Mouse (Mus musculus) testis, postnatal 14 days (tissue): Measurements from ENCODE around the gene Hikeshi.

Experiments
- DNase-seq: peaks from one replicate; pipeline ENCODE4 v3.0.0; 2021; ENCODE audit warnings: low spot score

Hikeshi gene

DNA sequence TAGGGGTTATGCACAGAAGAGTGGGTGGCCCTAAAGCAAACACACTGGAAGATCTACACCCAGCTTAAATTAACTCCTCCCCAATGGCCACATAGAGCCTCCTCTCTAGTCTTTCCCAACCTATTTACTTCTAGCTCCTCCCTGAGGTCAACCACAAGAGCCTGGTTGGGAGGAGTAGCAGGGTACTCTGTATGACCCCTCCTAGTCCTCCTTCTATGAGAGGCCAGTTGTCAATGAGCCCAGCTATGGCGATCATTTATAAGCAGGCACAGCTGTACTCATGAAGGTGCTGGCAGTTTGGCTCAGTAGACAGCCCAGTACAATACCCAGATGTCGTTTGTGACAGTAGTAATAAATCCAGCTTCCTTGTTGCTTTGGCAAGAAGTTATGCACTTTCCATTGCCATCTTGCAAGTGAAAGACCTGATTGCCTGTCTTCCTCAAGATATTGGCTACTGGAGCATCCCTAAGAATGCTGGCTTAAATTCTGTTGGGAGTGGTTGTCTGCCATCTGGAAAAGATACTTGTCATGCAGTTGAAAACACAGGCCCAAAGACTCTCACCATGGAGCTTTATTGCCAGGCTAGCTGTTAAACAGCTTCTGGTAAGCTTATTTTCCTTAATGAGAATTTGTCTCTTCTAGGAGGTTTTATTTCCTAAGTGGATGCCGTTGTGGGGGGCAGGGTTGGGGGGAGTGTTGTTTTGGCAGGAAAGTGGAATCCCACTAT is 27.4 kb downstream of the Hikeshi start:
- no peak for DNase-seq

DNA sequence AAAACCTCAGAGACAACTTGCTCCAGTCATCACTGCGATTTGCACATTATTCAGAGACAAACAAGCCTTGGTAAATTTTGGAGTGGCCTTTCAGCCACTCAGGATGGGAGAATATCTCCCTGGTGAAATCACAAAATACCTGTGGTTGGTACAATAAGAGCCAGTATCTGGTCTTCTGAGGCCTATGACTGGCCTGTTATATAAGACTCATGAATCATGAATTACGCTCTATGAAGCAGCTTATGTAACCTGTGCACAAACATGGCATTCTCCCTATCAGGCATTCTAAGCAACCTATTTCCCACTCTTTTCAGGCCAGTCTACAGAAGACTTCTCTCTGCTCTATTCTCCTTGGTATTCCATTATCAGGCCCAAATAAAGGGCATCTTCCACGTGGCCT is 28.6 kb downstream of the Hikeshi start:
- no peak for DNase-seq

DNA sequence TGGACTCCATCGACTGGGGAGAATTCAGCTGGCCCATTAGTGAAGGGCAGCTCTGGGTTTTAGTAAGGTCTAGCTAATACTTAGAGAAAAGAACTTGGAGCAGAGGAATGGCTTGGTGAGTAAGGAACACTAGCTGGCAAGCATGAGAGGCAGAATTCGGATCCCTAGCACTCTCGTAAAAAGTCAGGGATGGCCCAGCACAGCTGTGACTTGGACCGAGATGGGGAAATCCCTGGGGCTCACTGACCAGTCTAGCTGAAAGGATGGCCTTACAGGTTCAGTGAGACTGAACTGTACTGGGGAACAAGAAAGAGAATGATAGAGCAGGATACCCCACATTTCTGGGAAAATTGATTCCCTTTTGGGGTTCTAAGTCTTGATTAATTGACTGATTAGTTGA is 31.3 kb downstream of the Hikeshi start:
- DNase-seq: no peak

DNA sequence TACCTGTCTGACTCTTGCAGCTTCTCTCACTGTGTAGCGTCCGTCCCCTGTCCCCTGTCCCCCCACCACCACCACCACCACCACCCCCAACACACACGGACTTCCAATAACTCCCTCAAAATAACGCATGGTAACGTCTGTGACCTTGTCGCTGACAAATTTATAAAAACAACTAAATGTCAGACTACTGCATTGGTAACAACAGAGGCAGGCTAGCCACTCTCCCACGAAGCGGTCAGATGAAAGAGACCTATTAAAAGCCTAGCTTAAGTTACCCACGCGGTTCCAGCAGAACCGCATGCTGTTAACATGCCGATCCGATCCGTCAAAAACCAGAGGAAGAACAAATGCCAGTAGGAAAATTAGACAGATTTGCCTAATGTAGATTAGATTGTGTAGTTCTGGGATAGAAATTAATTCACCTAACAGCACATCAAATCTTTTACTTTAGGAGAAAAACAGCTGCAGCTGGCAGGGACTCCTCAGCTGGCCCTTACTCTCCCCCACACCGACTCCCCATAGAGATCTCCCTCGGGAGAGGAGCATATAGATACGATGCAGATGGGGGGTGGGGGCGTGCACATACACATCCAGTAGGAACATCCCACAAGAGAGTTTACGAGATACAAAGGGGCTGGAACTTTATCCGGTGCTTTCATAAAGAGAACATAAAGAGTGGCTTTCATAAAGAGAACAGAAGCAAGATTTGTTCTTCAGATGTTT is 31.9 kb downstream of the Hikeshi start:
- no peak for DNase-seq

DNA sequence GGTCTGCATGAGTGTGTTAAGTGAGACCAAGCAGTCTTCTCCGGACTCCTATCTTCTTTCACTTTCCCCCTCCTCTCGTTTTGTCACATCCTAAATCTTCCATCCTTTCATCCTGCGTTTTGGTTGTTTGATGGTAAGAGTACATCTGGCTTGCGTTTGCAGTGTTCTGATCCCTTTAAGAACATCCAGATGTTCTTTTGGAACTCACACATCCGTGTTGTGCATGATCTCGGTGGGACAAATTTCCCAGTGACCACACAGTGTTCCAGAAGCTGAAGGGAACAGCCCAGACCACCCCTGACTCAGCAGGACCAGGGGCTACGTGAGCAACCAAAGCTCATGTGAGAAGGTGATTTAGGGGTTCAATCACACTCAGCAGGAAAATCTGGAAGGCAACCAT is 32.6 kb downstream of the Hikeshi start:
- no peak for DNase-seq

DNA sequence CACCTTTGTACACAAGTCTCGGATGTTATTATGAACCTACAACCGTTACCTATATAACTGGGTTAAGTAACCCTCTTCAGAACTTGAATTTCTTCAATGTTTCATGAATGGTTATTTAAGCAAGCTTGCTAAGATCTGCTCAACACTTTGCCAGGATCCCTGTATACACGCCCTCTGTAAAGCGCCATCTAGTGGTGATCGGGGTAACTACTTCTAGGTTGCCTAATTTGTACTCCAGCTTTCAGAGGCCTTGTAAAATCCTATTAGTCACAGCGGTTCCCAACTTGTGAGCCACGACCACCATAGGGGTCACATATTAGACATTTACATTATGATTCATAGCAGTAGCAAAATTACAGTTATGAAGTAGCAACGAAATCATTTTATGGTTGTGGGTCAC is 33.1 kb downstream of the Hikeshi start:
- DNase-seq: peak; percentile 70

DNA sequence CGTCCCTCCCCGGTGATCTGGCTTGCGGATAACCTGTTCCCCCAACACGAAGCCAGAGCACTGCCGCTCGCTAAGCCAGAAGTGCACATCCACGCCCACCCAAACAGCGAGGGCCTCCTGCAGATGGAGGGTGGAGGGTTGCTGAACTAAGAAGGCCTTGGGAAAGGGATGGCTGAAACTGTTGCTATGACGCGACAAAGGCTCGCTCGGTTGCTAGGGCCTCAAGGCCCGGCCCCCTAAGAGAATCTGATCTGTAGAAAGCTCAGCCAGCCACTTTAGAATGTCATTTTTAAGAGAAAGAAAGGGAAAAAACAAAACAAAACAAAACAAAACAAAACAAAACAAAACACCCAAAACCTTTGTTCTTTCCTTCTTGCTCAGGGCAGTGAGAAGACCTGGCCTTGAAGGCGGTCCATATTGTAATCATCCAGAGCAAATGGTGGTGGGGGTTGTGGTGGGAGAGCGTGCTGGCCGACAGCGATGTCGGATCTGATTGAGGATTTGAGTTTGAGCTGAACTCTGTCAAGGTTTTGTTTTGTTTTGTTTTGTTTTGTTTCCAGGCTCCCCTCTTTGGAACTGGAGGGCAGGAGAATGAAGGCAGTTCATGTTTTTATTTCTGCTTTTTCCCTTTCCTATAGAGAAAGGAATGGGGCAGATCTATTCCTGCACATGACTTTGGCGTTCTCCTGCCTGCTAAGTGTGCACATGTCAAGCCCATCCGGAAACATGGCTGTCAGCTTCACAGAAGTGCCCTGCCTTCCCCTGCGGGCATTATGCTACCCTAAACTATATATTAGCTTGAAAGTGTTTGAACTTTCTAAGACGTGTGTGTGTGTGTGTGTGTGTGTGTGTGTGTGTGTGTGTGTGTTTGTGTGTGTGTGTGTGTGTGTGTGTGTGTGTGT is 37.3 kb downstream of the Hikeshi start, which contains the start of gene Ccdc81:
Gene Ccdc81 (minus strand): TSS at position 188 of the 902 bp plus-strand sequence.
- DNase-seq: no peak

DNA sequence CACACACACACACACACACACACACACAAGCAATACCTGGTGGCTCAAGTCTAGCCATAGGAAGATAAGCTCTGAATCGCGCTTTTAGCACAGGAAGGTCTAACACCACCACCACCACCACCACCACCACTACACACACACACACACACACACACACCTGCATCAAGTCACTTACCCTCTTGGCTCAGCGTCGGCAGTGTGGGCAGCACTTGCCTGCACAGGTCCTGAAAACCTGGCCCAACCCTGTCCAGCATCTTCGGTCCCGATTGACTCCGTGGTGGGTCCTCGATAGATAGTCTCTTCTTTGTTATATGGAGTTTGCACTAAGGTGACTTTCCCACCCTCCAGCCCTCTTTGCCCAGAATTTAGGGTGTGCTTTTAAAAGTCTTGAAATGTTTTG is 38.0 kb downstream of the Hikeshi start:
- DNase-seq: no peak

DNA sequence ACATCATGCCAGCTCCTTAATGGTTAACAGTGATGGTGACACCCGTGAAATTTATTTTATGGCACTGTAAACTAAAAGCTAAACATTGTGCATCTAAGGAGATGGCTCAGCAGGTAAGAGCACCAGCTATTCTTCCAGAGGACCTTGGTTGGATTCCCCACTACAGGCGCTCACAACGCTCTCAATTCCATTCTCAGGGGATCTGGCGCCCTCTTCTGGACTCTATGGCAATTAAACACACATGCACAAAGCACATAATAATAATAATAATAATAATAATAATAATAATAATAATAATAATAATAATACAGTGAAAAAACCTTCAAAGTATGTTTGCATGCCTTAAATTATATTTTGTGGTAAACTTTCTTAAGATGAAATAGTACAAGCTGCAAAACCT is 49.1 kb downstream of the Hikeshi start:
- peak; percentile 25 for DNase-seq

DNA sequence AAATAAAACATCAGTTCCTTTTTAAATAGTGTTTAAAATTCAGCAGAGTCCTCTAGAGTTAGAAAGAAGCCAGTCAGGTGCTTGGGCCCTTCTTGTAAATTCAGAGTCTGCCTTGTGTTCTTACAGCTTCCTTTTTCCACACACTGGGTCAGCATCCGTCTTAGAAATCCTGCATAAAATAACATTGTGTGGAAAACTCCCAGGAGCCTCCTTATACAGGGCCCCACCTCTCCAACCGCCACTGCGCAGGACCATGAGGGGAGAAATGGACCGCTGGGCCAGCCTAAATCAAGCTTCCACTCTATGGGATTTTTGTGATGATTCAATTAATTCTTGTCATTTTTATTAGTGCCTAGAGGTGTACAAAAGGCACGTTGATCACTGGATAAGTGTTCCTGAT is 49.6 kb downstream of the Hikeshi start:
- DNase-seq: no peak

DNA sequence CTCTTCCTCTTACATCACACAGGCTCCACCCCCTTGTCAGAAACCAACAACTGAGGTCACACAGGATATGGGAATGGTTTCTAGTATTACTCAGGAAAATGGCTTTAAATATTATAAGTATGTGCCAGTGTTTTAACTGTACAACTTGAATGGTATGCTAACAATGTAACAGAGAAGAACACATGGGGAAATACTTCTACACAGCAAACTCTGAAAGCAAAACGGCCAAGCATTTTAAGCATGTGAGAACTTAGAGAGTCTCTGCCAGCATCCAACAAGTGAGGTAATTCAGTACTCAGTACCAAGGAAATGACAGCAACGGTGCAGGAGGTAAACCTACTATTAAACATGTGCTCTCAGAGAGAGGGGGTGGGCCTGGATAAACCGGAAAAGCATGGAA is 56.5 kb downstream of the Hikeshi start:
- DNase-seq: no peak

DNA sequence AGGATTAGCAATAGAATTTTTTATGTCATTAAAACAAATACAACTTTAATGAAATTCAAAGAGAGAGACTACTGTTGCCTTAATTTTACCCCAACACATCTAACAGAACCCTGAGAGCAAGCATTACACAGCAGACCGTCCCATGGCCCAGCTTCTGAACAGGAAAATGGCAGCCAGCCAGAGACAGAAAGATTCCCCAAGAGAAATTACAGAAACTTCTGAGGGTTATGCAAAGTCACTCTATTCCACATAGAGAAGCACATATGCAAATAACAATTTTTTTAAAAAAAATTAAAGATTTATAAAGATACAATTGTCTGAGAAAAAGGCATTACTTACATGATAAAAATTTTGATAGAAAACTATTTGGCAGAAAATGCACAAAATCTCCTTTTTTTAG is 61.3 kb downstream of the Hikeshi start:
- no peak for DNase-seq
